Mouse (Mus musculus): ENCODE results near the gene Gsdme. TPM values are rescaled to one million over a fixed set of nuclear protein-coding genes. Genes with fewer than 3 reads are reported as not detected.

The Gsdme gene
- polyA plus RNA-seq, 1 experiment = 1.1 TPM

- TF ChIP-seq EP300 (IDR thresholded peaks at IDR 0.05; ENCODE audit: insufficient read depth, low read depth, low read length) (no peak), POLR2A (IDR thresholded peaks at IDR 0.05; ENCODE audit: insufficient read depth, low read length) (no peak), CTCF (IDR thresholded peaks at IDR 0.05; ENCODE audit: low read depth, low read length) (no peak)
- H3K36me3 ChIP-seq (ENCODE audit: control insufficient read depth, insufficient read depth, low read length, poor library complexity, severe bottlenecking) = no peaks in the 10 kb centered on the region
- H3K4me1 ChIP-seq (ENCODE audit: control insufficient read depth, insufficient read depth, low read length) = no peaks in the 10 kb centered on the region
- H3K27me3 ChIP-seq (ENCODE audit: control insufficient read depth, insufficient read depth, low read length, poor library complexity, severe bottlenecking) = no peaks in the 10 kb centered on the region; the same call in 1 of the 2 replicates
- H3K4me3 ChIP-seq (ENCODE audit: low read depth, low read length) = no peak overlapping the region
- no peak overlapping the region for H3K27ac ChIP-seq (ENCODE audit: insufficient read depth, low read length)
- H3K9ac ChIP-seq (ENCODE audit: low read depth, poor library complexity, severe bottlenecking) = no peak overlapping the region
- no peaks in the 10 kb centered on the region for H3K9me3 ChIP-seq (replicated peaks; ENCODE audit: control insufficient read depth, insufficient read depth, low read length, poor library complexity, severe bottlenecking)
Observed at GRCm38 (mm10) chr6:50286881-50287280, 23.2 kb upstream of the Gsdme start.

GRCm38 (mm10) chr6:50279642-50280041, 16.0 kb upstream of the Gsdme start:
- Histone ChIP-seq H3K9me3 (replicated peaks; ENCODE audit: control insufficient read depth, insufficient read depth, low read length, poor library complexity, severe bottlenecking) (no peaks in the 10 kb centered on the region), H3K27ac (ENCODE audit: insufficient read depth, low read length) (no peak overlapping the region), H3K36me3 (ENCODE audit: control insufficient read depth, insufficient read depth, low read length, poor library complexity, severe bottlenecking) (no peaks in the 10 kb centered on the region), H3K9ac (ENCODE audit: low read depth, poor library complexity, severe bottlenecking) (no peak overlapping the region), H3K4me1 (ENCODE audit: control insufficient read depth, insufficient read depth, low read length) (no peaks in the 10 kb centered on the region), H3K27me3 (ENCODE audit: control insufficient read depth, insufficient read depth, low read length, poor library complexity, severe bottlenecking) (no peaks in the 10 kb centered on the region), H3K4me3 (ENCODE audit: low read depth, low read length) (no peak overlapping the region)
- TF ChIP-seq POLR2A (IDR thresholded peaks at IDR 0.05; ENCODE audit: insufficient read depth, low read length) (no peak), CTCF (IDR thresholded peaks at IDR 0.05; ENCODE audit: low read depth, low read length) (no peak), EP300 (IDR thresholded peaks at IDR 0.05; ENCODE audit: insufficient read depth, low read depth, low read length) (no peak)

GRCm38 (mm10) chr6:50273947-50274346, 10.3 kb upstream of the Gsdme start:
- H3K9ac ChIP-seq (ENCODE audit: low read depth, poor library complexity, severe bottlenecking) = no peak overlapping the region
- no peaks in the 10 kb centered on the region for H3K36me3 ChIP-seq (ENCODE audit: control insufficient read depth, insufficient read depth, low read length, poor library complexity, severe bottlenecking)
- TF ChIP-seq CTCF (IDR thresholded peaks at IDR 0.05; ENCODE audit: low read depth, low read length) (no peak), POLR2A (IDR thresholded peaks at IDR 0.05; ENCODE audit: insufficient read depth, low read length) (no peak), EP300 (IDR thresholded peaks at IDR 0.05; ENCODE audit: insufficient read depth, low read depth, low read length) (no peak)
- H3K4me1 ChIP-seq (ENCODE audit: control insufficient read depth, insufficient read depth, low read length) = no peaks in the 10 kb centered on the region
- no peak overlapping the region for H3K27ac ChIP-seq (ENCODE audit: insufficient read depth, low read length)
- H3K27me3 ChIP-seq (ENCODE audit: control insufficient read depth, insufficient read depth, low read length, poor library complexity, severe bottlenecking) = no peaks in the 10 kb centered on the region
- no peak overlapping the region for H3K4me3 ChIP-seq (ENCODE audit: low read depth, low read length)
- no peaks in the 10 kb centered on the region for H3K9me3 ChIP-seq (replicated peaks; ENCODE audit: control insufficient read depth, insufficient read depth, low read length, poor library complexity, severe bottlenecking)

DNA sequence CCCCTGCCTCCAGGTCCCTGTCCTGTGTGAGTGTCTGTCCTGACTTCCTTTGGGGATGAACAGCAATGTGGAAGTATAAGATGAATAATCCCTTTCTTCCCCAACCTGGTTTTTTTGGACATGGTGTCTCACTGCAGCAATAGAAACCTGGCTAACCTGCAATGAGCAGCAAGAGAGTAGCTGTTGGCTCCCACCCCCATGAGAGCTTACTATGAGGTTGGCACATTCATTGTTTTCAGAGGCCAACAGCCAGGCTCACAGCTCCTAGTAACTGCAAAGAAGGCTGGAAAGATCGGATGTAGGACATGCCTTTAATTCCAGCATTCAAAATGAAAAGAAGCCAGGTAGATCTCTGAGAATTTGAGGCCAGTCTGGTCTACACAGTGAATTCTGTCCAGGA, 9.8 kb upstream of the Gsdme start:
- H3K4me3 ChIP-seq (ENCODE audit: low read depth, low read length) = no peak overlapping the region
- no peaks in the 10 kb centered on the region for H3K9me3 ChIP-seq (replicated peaks; ENCODE audit: control insufficient read depth, insufficient read depth, low read length, poor library complexity, severe bottlenecking)
- no peaks in the 10 kb centered on the region for H3K36me3 ChIP-seq (ENCODE audit: control insufficient read depth, insufficient read depth, low read length, poor library complexity, severe bottlenecking)
- no peaks in the 10 kb centered on the region for H3K27me3 ChIP-seq (ENCODE audit: control insufficient read depth, insufficient read depth, low read length, poor library complexity, severe bottlenecking)
- no peaks in the 10 kb centered on the region for H3K4me1 ChIP-seq (ENCODE audit: control insufficient read depth, insufficient read depth, low read length)
- H3K27ac ChIP-seq (ENCODE audit: insufficient read depth, low read length) = no peak overlapping the region
- TF ChIP-seq CTCF (IDR thresholded peaks at IDR 0.05; ENCODE audit: low read depth, low read length) (no peak), POLR2A (IDR thresholded peaks at IDR 0.05; ENCODE audit: insufficient read depth, low read length) (no peak), EP300 (IDR thresholded peaks at IDR 0.05; ENCODE audit: insufficient read depth, low read depth, low read length) (no peak)
- no peak overlapping the region for H3K9ac ChIP-seq (ENCODE audit: low read depth, poor library complexity, severe bottlenecking)

DNA sequence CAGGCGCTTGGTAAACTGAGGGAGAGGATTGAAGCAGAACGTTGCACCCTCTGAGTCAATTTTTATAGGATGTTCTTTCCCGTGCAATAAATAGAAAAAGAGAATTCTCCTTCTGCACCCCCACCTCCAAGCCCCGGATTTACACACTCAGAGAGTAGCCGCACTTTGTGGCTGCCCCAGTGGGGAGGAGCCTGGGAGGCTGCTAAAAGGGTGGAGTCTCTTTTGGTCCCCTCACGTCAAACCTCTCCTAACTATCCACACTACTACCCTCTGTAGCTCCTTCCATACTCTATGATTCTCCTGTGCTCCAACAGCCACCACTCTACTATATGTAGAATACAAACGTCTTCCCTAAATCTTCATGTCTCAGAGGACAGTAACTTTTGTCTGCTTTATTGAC, 1.4 kb downstream of the Gsdme start:
- TF ChIP-seq POLR2A (IDR thresholded peaks at IDR 0.05; ENCODE audit: insufficient read depth, low read length) = no peak
- TF ChIP-seq CTCF (IDR thresholded peaks at IDR 0.05; ENCODE audit: low read depth, low read length) = no peak
- Histone ChIP-seq H3K36me3 (ENCODE audit: control insufficient read depth, insufficient read depth, low read length, poor library complexity, severe bottlenecking) (no peaks in the 10 kb centered on the region), H3K27me3 (ENCODE audit: control insufficient read depth, insufficient read depth, low read length, poor library complexity, severe bottlenecking) (no peaks in the 10 kb centered on the region), H3K4me1 (ENCODE audit: control insufficient read depth, insufficient read depth, low read length) (no peaks in the 10 kb centered on the region), H3K9me3 (replicated peaks; ENCODE audit: control insufficient read depth, insufficient read depth, low read length, poor library complexity, severe bottlenecking) (no peaks in the 10 kb centered on the region), H3K27ac (ENCODE audit: insufficient read depth, low read length) (no peak overlapping the region), H3K4me3 (ENCODE audit: low read depth, low read length) (no peak overlapping the region), H3K9ac (ENCODE audit: low read depth, poor library complexity, severe bottlenecking) (no peak overlapping the region)

DNA sequence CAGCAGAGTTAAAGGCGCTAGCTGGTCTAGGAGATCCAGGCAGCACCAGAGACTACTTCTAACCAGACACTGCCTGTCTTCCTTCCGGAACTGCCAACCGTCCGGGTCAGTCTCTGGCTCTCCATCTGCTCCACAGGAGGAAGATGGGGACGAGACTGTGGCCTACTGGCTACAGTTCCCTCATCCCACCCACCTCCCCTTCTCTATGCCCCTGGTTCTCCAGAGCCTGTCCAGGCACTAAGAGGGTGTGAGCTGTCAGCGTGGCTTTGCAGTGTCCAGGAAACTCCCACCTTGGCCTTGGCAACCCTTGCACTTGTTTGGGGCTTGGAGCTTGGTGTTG, 1.8 kb downstream of the Gsdme start:
- H3K4me3 ChIP-seq (ENCODE audit: low read depth, low read length) = peak overlapping the region; percentile 71
- no peaks in the 10 kb centered on the region for H3K9me3 ChIP-seq (replicated peaks; ENCODE audit: control insufficient read depth, insufficient read depth, low read length, poor library complexity, severe bottlenecking)
- H3K4me1 ChIP-seq (ENCODE audit: control insufficient read depth, insufficient read depth, low read length) = no peaks in the 10 kb centered on the region
- no peaks in the 10 kb centered on the region for H3K27me3 ChIP-seq (ENCODE audit: control insufficient read depth, insufficient read depth, low read length, poor library complexity, severe bottlenecking)
- TF ChIP-seq POLR2A (IDR thresholded peaks at IDR 0.05; ENCODE audit: insufficient read depth, low read length) = no peak
- no peak for TF ChIP-seq CTCF (IDR thresholded peaks at IDR 0.05; ENCODE audit: low read depth, low read length)
- TF ChIP-seq EP300 (IDR thresholded peaks at IDR 0.05; ENCODE audit: insufficient read depth, low read depth, low read length) = no peak
- H3K36me3 ChIP-seq (ENCODE audit: control insufficient read depth, insufficient read depth, low read length, poor library complexity, severe bottlenecking) = no peaks in the 10 kb centered on the region
- peak overlapping the region; percentile 27; the same call in 1 of the 2 replicates for H3K9ac ChIP-seq (ENCODE audit: low read depth, poor library complexity, severe bottlenecking)
- no peak overlapping the region for H3K27ac ChIP-seq (ENCODE audit: insufficient read depth, low read length)

Measured in ES-Bruce4 (cell line).